Mouse (Mus musculus) MEL (cell line): ENCODE data around the gene Schip1. TPM values are rescaled to one million over a fixed set of nuclear protein-coding genes. Genes with fewer than 3 reads are reported as not detected.

Source experiments
- DNase-seq: peaks from one replicate; pipeline ENCODE4 v3.0.0; 2011; ENCODE audit warnings: low read depth, low spot score
- H3K27ac ChIP-seq: 2 replicates; pipeline ENCODE4 v1.5.1; 2012; ENCODE audit warnings: low read depth, mild to moderate bottlenecking, control low read depth, low read length, moderate library complexity; ENCODE audit not compliant: control insufficient read depth
- H3K27me3 ChIP-seq, 2 experiments: fragments of 150-350 bp in 1 of 2; sonication (generic) in 1 of 2; 2 replicates each; pipeline ENCODE4 v1.6.1; 2012; ENCODE audit warnings: low read length in 2 of 2, mild to moderate bottlenecking in 2 of 2, improper control_type of control experiment in 1 of 2, moderate library complexity in 1 of 2; ENCODE audit not compliant: insufficient read depth in 2 of 2, control insufficient read depth in 1 of 2
- H3K36me3 ChIP-seq, 2 experiments: 2 replicates each; pipeline ENCODE4 v1.6.1; 2012 to 2014; ENCODE audit warnings: low read length in 2 of 2, improper control_type of control experiment in 1 of 2, inconsistent platforms in 1 of 2, mild to moderate bottlenecking in 1 of 2; ENCODE audit not compliant: insufficient read depth in 2 of 2, control insufficient read depth in 1 of 2
- H3K4me1 ChIP-seq, 2 experiments: fragments of 150-350 bp in 1 of 2; sonication (generic) in 1 of 2; 2 replicates each; pipeline ENCODE4 v1.6.1; 2012; ENCODE audit warnings: low read length in 2 of 2, improper control_type of control experiment in 1 of 2, mild to moderate bottlenecking in 1 of 2; ENCODE audit not compliant: insufficient read depth in 2 of 2, control insufficient read depth in 1 of 2
- H3K4me3 ChIP-seq, 2 experiments: fragments of 150-350 bp in 1 of 2; sonication (generic) in 1 of 2; 2 replicates each; pipeline ENCODE4 v1.5.1; 2012; ENCODE audit warnings: low read depth in 2 of 2, low read length in 2 of 2, mild to moderate bottlenecking in 2 of 2, moderate library complexity in 2 of 2, control low read depth in 1 of 2, improper control_type of control experiment in 1 of 2; ENCODE audit not compliant: control insufficient read depth in 1 of 2, insufficient read depth in 1 of 2
- H3K79me2 ChIP-seq: 2 replicates; pipeline ENCODE4 v1.6.1; 2012; ENCODE audit warnings: mild to moderate bottlenecking, low read length, moderate library complexity; ENCODE audit not compliant: control insufficient read depth, poor library complexity, insufficient read depth
- H3K9ac ChIP-seq: 2 replicates; pipeline ENCODE4 v1.6.1; 2012; ENCODE audit warnings: low read depth, mild to moderate bottlenecking, control low read depth, low read length, moderate library complexity; ENCODE audit not compliant: control insufficient read depth, poor library complexity, severe bottlenecking
- H3K9me3 ChIP-seq: fragments of 150-350 bp; sonication (generic); replicated peaks from 2 replicates; pipeline ENCODE4 v1.6.1; 2012; ENCODE audit warnings: mild to moderate bottlenecking, low read length, improper control_type of control experiment, moderate library complexity; ENCODE audit not compliant: insufficient read depth
- CHD2 ChIP-seq: IDR thresholded peaks from 2 replicates; pipeline ENCODE4 v1.6.1; 2011; ENCODE audit warnings: low read length, improper control_type of control experiment
- CTCF ChIP-seq, 3 experiments: IDR thresholded peaks in 2 of 3; conservative IDR thresholded peaks in 1 of 3; 2 replicates each; pipeline ENCODE4 v1.5.1; 2011 to 2012; ENCODE audit warnings: low read length in 3 of 3, low read depth in 2 of 3, mild to moderate bottlenecking in 2 of 3, improper control_type of control experiment in 1 of 3, inconsistent platforms in 1 of 3, mixed read lengths in 1 of 3, moderate library complexity in 1 of 3; ENCODE audit not compliant: control insufficient read depth in 1 of 3, insufficient read depth in 1 of 3, poor library complexity in 1 of 3, severe bottlenecking in 1 of 3
- E2F4 ChIP-seq: IDR thresholded peaks from 2 replicates; pipeline ENCODE4 v1.6.1; 2011; ENCODE audit warnings: low read depth, low read length, improper control_type of control experiment, borderline replicate concordance
- ELF1 ChIP-seq: IDR thresholded peaks from 2 replicates; pipeline ENCODE4 v1.6.1; 2014; ENCODE audit warnings: low read depth, mild to moderate bottlenecking, inconsistent platforms, low read length, improper control_type of control experiment, moderate library complexity
- GABPA ChIP-seq: IDR thresholded peaks from 2 replicates; pipeline ENCODE4 v1.6.1; 2012; ENCODE audit warnings: low read depth, mild to moderate bottlenecking, inconsistent platforms, low read length, improper control_type of control experiment, moderate library complexity
- GATA1 ChIP-seq: IDR thresholded peaks from 2 replicates; pipeline ENCODE4 v1.6.1; 2011; ENCODE audit warnings: low read depth, low read length, improper control_type of control experiment
- HCFC1 ChIP-seq: IDR thresholded peaks from 2 replicates; pipeline ENCODE4 v1.6.1; 2012; ENCODE audit warnings: low read depth, mild to moderate bottlenecking, inconsistent platforms, low read length, improper control_type of control experiment, moderate library complexity
- JUND ChIP-seq: IDR thresholded peaks from 2 replicates; pipeline ENCODE4 v1.6.1; 2011; ENCODE audit warnings: low read depth, mild to moderate bottlenecking, improper control_type of control experiment, low read length
- KAT2A ChIP-seq: conservative IDR thresholded peaks from 2 replicates; pipeline ENCODE4 v1.6.1; 2012; ENCODE audit warnings: low read depth, low read length, improper control_type of control experiment, inconsistent platforms
- MAZ ChIP-seq: IDR thresholded peaks from 2 replicates; pipeline ENCODE4 v1.6.1; 2012; ENCODE audit warnings: low read depth, mild to moderate bottlenecking, inconsistent platforms, low read length, improper control_type of control experiment
- MYC ChIP-seq: IDR thresholded peaks from 2 replicates; pipeline ENCODE4 v1.6.1; 2011; ENCODE audit warnings: low read depth, mild to moderate bottlenecking, low read length, improper control_type of control experiment, moderate library complexity
- NELFE ChIP-seq: IDR thresholded peaks from 2 replicates; pipeline ENCODE4 v1.6.1; 2011; ENCODE audit warnings: low read depth, low read length, improper control_type of control experiment
- POLR2A ChIP-seq, 2 experiments: IDR thresholded peaks; 2 replicates each; pipeline ENCODE4 v1.6.1; 2011 to 2012; ENCODE audit warnings: low read length in 2 of 2, mild to moderate bottlenecking in 2 of 2, control low read depth in 1 of 2, improper control_type of control experiment in 1 of 2, low read depth in 1 of 2, moderate library complexity in 1 of 2; ENCODE audit not compliant: control insufficient read depth in 1 of 2, insufficient read depth in 1 of 2, poor library complexity in 1 of 2
- POLR2AphosphoS2 ChIP-seq: IDR thresholded peaks from 2 replicates; pipeline ENCODE4 v1.6.1; 2011; ENCODE audit warnings: low read length, improper control_type of control experiment
- POLR2AphosphoS5 ChIP-seq: IDR thresholded peaks from 2 replicates; pipeline ENCODE4 v1.6.1; 2012; ENCODE audit warnings: low read depth, borderline replicate concordance, mild to moderate bottlenecking, inconsistent platforms, low read length, moderate library complexity, mixed read lengths
- SMC3 ChIP-seq: IDR thresholded peaks from 2 replicates; pipeline ENCODE4 v1.6.1; 2011; ENCODE audit warnings: low read depth, low read length, improper control_type of control experiment
- TAL1 ChIP-seq: IDR thresholded peaks from 2 replicates; pipeline ENCODE4 v1.6.1; 2012; ENCODE audit warnings: mild to moderate bottlenecking, inconsistent platforms, low read length, moderate library complexity, mixed read lengths
- TBP ChIP-seq: IDR thresholded peaks from 2 replicates; pipeline ENCODE4 v1.8.0; 2011; ENCODE audit warnings: low read depth, low read length, improper control_type of control experiment
- UBTF ChIP-seq: IDR thresholded peaks from 2 replicates; pipeline ENCODE4 v1.6.1; 2012; ENCODE audit warnings: low read depth, mild to moderate bottlenecking, inconsistent platforms, low read length, improper control_type of control experiment, moderate library complexity, borderline replicate concordance; ENCODE audit not compliant: insufficient read depth
- USF1 ChIP-seq: IDR thresholded peaks from 2 replicates; pipeline ENCODE4 v1.6.1; 2014; ENCODE audit warnings: low read depth, mild to moderate bottlenecking, inconsistent platforms, low read length, improper control_type of control experiment, moderate library complexity
- USF2 ChIP-seq, 2 experiments: IDR thresholded peaks; 2 replicates each; pipeline ENCODE4 v1.6.1; 2011 to 2012; ENCODE audit warnings: improper control_type of control experiment in 2 of 2, low read length in 2 of 2, borderline replicate concordance in 1 of 2, inconsistent platforms in 1 of 2, low read depth in 1 of 2, mild to moderate bottlenecking in 1 of 2; ENCODE audit not compliant: insufficient read depth in 1 of 2
- ZC3H11A ChIP-seq: IDR thresholded peaks from 2 replicates; pipeline ENCODE4 v1.6.1; 2012; ENCODE audit warnings: low read depth, mild to moderate bottlenecking, inconsistent platforms, low read length, improper control_type of control experiment
- ZKSCAN1 ChIP-seq: IDR thresholded peaks from 2 replicates; pipeline ENCODE4 v1.6.1; 2012; ENCODE audit warnings: low read depth, mild to moderate bottlenecking, inconsistent platforms, low read length, improper control_type of control experiment, moderate library complexity
- ZMIZ1 ChIP-seq: IDR thresholded peaks from 2 replicates; pipeline ENCODE4 v1.6.1; 2012; ENCODE audit warnings: low read depth, mild to moderate bottlenecking, inconsistent platforms, low read length, improper control_type of control experiment, moderate library complexity
- ZNF384 ChIP-seq: IDR thresholded peaks from 2 replicates; pipeline ENCODE4 v1.6.1; 2012; ENCODE audit warnings: low read depth, mild to moderate bottlenecking, inconsistent platforms, low read length, improper control_type of control experiment
- polyA plus RNA-seq, 2 experiments: library from polyadenylated mRNA; stranded (reverse) in 1 of 2; unstranded in 1 of 2; fragments of >175 nt in 1 of 2; fragments of >200 nt in 1 of 2; gene quantifications; 2 replicates each; pipeline versions ENCODE4 v1.2.1 to v1.2.4; 2012; ENCODE audit warnings: low replicate concordance in 2 of 2, low read depth in 1 of 2; ENCODE audit not compliant: insufficient read length in 2 of 2, insufficient read depth in 1 of 2, missing spikeins in 1 of 2
- total RNA-seq: library from RNA; depleted of rRNA; stranded (reverse); fragments of 300-350 nt; gene quantifications from 2 replicates; pipeline ENCODE4 v1.2.3, GENCODE M21; 2012

Gene Schip1
- total and polyA plus RNA-seq, 3 experiments: 10.1 to 12.4 TPM; not detected in 1

- Histone ChIP-seq H3K4me1 (no peaks in the 10 kb centered on the region), H3K9ac (no peak overlapping the region), H3K9me3 (no peaks in the 10 kb centered on the region), H3K36me3 (no peaks in the 10 kb centered on the region), H3K4me3 (no peak overlapping the region), H3K27ac (no peak overlapping the region), H3K27me3 (no peaks in the 10 kb centered on the region), H3K79me2 (no peaks in the 10 kb centered on the region)
- DNase-seq: no peak
- no peak for TF ChIP-seq GATA1
- TF ChIP-seq MYC: no peak
- no peak for TF ChIP-seq SMC3
- no peak for TF ChIP-seq MAZ
- no peak for TF ChIP-seq POLR2AphosphoS5
- no peak for TF ChIP-seq ZMIZ1
- TF ChIP-seq TAL1: no peak
- no peak for TF ChIP-seq ZKSCAN1
- TF ChIP-seq CHD2: no peak
- TF ChIP-seq KAT2A: no peak
- no peak for TF ChIP-seq TBP
Observed at GRCm38 (mm10) chr3:68105081-68105685, 40.6 kb downstream of the Schip1 start.

- no peak overlapping the region for H3K4me3 ChIP-seq
- no peaks in the 10 kb centered on the region for H3K79me2 ChIP-seq
- no peaks in the 10 kb centered on the region for H3K9me3 ChIP-seq
- H3K27me3 ChIP-seq: no peaks in the 10 kb centered on the region
- no peak overlapping the region for H3K9ac ChIP-seq
- no peak for DNase-seq
- H3K27ac ChIP-seq: no peak overlapping the region
- no peak for TF ChIP-seq E2F4
- no peak for TF ChIP-seq NELFE
- no peak for TF ChIP-seq ELF1
- TF ChIP-seq UBTF: no peak
- no peak for TF ChIP-seq TBP
- TF ChIP-seq, all 39 proteins: peak for 0
- H3K36me3 ChIP-seq: no peaks in the 10 kb centered on the region
- no peaks in the 10 kb centered on the region for H3K4me1 ChIP-seq
Observed at GRCm38 (mm10) chr3:68121338-68121737, 56.7 kb downstream of the Schip1 start.

GRCm38 (mm10) chr3:68126284-68126856 lies 61.8 kb downstream of the Schip1 start:
- TF ChIP-seq TAL1 (no peak), POLR2AphosphoS5 (no peak), JUND (no peak), CTCF (IDR thresholded peaks at IDR 0.05 in 2 of 3, conservative IDR thresholded peaks at IDR 0.05 in 1 of 3; ENCODE audit: control insufficient read depth in 1 of 3, insufficient read depth in 1 of 3, low read depth in 2 of 3, low read length in 3 of 3, poor library complexity in 1 of 3, severe bottlenecking in 1 of 3) (no peak), GABPA (no peak), USF2 (IDR thresholded peaks at IDR 0.05; ENCODE audit: borderline replicate concordance in 1 of 2, insufficient read depth in 1 of 2, low read depth in 1 of 2, low read length in 2 of 2) (no peak), KAT2A (no peak), SMC3 (no peak), ZC3H11A (no peak), POLR2A (IDR thresholded peaks at IDR 0.05; ENCODE audit: control insufficient read depth in 1 of 2, insufficient read depth in 1 of 2, low read depth in 1 of 2, low read length in 2 of 2, poor library complexity in 1 of 2) (no peak), ZNF384 (no peak), CHD2 (no peak), POLR2AphosphoS2 (no peak), USF1 (no peak), HCFC1 (no peak), GATA1 (no peak)
- H3K9me3 ChIP-seq: no peaks in the 10 kb centered on the region
- no peak overlapping the region for H3K4me3 ChIP-seq
- H3K4me1 ChIP-seq: no peaks in the 10 kb centered on the region
- no peaks in the 10 kb centered on the region for H3K36me3 ChIP-seq
- no peak for DNase-seq
- H3K9ac ChIP-seq: no peak overlapping the region
- no peaks in the 10 kb centered on the region for H3K79me2 ChIP-seq
- no peaks in the 10 kb centered on the region for H3K27me3 ChIP-seq
- H3K27ac ChIP-seq: no peak overlapping the region
